In genomic region chr3:66446274-66447159, GRCm38 (mm10) we compare ENCODE assay signal across 22 mouse cellular contexts.
DNase-seq lines count a peak whose midpoint lies in the region; TF ChIP-seq lines count a peak whose summit lies in the region.
"Had no signal": no experiment of that assay in that cellular context is flagged by ENCODE, and none has a peak within 500 bp of the region (broad histone marks: within the 10 kb centered on the region; RNA-seq: fewer than 3 reads in every experiment).

No protein-coding gene starts in this region.

- no peak for TF ChIP-seq POLR2A in lung, adult 2 months (IDR thresholded peaks at IDR 0.05; ENCODE audit: borderline replicate concordance, extremely low read depth, low read depth, low read length)

- no peaks in the 10 kb centered on the region for H3K4me1 ChIP-seq in lung, adult 2 months (ENCODE audit: control insufficient read depth, insufficient read depth, low read length)
- H3K4me1 ChIP-seq: forebrain, embryonic 15.5 days; heart, embryonic 15.5 days; megakaryocyte, embryonic 14.5 days; midbrain, embryonic 15.5 days; neural tube, embryonic 12.5 days had no signal

- WGBS in lung, adult 2 months = 75% methylated on average over 10 of the region's 10 CpGs

- TF ChIP-seq CTCF in lung, adult 2 months (IDR thresholded peaks at IDR 0.05; ENCODE audit: insufficient read depth, low read length) = no peak

- peak; percentile 8 to 31 for DNase-seq in lung, adult 18-20 months
- no peak for DNase-seq in lung, adult 2 months
- peak; percentile 62 for DNase-seq in fat pad, adult 2 months (ENCODE audit: extremely low read depth, low read depth, low spot score)
- DNase-seq in lung, postnatal 10 days = peak; percentile 9
- peak; percentile 10 for DNase-seq in telencephalon, adult 2 months (ENCODE audit: low read depth, low spot score)
- no peak for DNase-seq in gastrocnemius, postnatal 25 days
- no peak for DNase-seq in urinary bladder, adult 18-20 months (ENCODE audit: low spot score in 2 of 2)
- DNase-seq in layer of hippocampus, postnatal 10 days (ENCODE audit: low spot score in 2 of 2) = no peak
- DNase-seq: adrenal gland, adult 8-10 months; cerebellum, adult 8-10 months; cerebellum, postnatal 36 days; gastrocnemius, postnatal 14 days; heart, postnatal 36 days; retina, postnatal 1 day; right cerebral cortex, postnatal 25 days; spleen, adult 18-20 months; thymus, postnatal 14 days had no signal

- no peak overlapping the region for H3K4me3 ChIP-seq in lung, adult 2 months (replicated peaks; ENCODE audit: extremely low read depth, low read depth, low read length)
- H3K4me3 ChIP-seq: forebrain, embryonic 15.5 days; heart, embryonic 15.5 days; megakaryocyte, embryonic 14.5 days; midbrain, embryonic 15.5 days; neural tube, embryonic 12.5 days had no signal

Comparison
In these comparisons a context has a peak if more than half of its experiments do, and no peak if none do; other contexts are left out.
1. DNase-seq: peak in lung, adult 18-20 months (2 of 2), fat pad, adult 2 months (single experiment), lung, postnatal 10 days (single experiment) and telencephalon, adult 2 months (single experiment); none in lung, adult 2 months (single experiment), gastrocnemius, postnatal 25 days (single experiment), urinary bladder, adult 18-20 months (0 of 2) and layer of hippocampus, postnatal 10 days (0 of 2).